Mouse (Mus musculus) megakaryocyte, embryonic 14.5 days (primary cell): Measurements from ENCODE around the gene Glcci1.

ENCODE experiments used
- FLI1 ChIP-seq: IDR thresholded peaks from 2 replicates; pipeline ENCODE4 v1.6.1; 2012; ENCODE audit warnings: low read length, inconsistent platforms, mixed read lengths
- GATA1 ChIP-seq: IDR thresholded peaks from 3 replicates; pipeline ENCODE4 v1.6.1; 2012; ENCODE audit warnings: mixed read lengths, low read length, inconsistent platforms, borderline replicate concordance

DNA sequence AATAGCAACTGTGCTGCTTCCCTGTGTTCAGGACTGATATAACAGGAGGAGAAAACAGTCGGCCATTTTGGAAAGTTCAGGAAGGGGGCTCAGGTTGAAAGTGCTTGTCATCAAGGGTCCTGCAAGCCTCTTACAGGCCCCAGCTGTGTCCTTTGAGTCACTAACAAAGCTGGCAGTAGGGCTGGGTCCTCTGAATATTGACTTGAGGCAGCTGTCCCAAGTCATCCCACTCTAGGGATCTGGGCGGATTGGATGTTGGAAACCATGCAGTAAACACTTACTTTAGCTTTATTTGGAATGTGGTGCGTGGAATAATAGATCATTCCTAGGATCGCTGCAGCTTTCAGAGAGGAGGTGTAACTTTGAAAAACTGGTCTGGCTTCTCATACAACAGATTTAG, 34.6 kb upstream of the Glcci1 start:
- TF ChIP-seq GATA1 (no peak), FLI1 (no peak)
